Mouse (Mus musculus) layer of hippocampus, adult 9-11 months (tissue): Measurements from ENCODE around the gene Soat1.
"Not testable (repeated sequence)": the region's sequence is repeated elsewhere in the genome, so short reads cannot be mapped to it uniquely, and the experiment has no call there.

ENCODE experiments used
- DNase-seq: peaks from one replicate; pipeline ENCODE4 v3.0.0; 2022

Gene Soat1

DNA sequence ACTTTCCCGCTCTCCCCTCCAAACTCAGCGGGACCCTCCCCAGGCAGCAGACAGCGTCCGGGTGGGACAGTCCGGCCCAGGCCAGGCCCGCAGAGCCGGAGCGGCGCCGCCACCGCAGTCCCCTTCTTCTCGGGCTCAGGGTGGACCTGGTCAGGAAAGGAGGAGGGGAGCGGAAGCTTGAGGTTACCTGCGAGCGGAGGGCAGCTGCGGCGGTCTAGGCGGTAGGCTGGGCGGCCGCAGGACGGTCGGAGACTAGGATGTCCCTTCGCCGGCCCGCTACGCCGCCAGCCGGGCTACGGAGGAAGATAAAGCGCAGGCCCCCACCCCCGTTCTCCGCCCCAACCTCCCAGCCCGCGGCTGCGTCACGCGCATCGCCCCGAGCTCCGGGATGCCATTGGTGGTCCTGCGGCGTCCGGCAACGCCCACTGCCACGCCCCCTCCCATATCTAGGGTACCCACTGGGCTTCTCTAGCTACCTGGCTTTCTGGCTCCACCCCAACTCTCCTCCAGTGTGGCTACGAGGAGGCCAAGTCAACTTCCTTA lies at the start of gene Soat1:
Gene Soat1 (minus strand): TSS at position 371 of the 543 bp plus-strand sequence.
- DNase-seq = peak; percentile 89

DNA sequence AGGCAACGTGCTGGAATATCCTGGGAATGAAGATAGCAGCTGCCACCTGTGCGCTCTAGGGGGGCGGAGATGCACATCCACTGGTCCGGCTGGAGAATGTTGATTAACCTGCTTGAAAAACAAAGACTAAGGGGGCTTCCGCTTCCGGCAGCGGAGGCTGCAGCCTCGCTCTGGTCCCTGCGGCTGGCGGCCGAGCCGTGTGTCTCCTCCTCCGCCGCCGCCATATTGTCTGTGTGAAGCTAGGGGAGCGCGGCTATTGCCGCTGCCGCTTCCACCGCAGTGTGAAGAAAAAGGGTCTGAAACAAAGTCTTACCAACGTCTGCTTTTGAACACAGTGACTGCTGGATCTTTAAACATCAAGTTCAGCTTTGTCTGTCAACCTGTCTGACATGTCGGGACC lies 49.7 kb upstream of the Soat1 start, which contains the start of gene Gm10031:
Gene Gm10031 (plus strand): TSS at position 171 of the 400 bp plus-strand sequence.
- DNase-seq = not testable (repeated sequence)

DNA sequence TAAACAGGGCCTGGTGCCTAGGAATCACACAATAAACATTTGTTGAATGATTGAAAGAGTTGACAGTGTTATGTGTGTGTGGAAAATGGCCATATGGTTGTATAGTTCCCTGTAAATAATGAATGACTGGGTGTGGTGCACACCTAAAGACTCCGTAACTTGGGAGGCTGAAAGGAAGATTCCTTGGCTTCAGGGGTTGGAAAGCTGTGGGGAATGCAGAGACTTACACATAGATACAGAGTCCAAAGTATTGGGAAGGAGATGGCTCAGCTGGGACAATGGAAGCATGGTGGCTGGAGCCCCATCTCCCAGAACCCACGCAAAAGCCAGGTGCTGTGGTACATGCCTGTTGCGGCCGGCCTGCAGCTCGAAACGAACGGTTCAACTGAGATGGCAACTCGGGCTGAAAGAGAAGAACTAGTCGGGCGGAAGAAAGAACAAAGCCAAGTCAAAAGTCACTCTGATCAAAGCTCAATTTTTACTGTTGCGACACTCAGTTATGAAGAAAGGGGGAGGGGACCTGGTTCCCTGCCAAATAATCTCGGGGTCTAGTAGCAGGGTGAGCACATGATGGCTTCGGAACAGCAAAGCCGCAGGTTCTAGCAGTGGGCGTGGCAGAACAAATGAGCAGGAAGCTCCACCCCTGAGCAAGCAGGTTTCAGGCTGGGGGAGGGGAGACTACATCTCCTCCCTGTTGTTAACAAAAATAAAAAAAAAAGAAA lies 47.8 kb upstream of the Soat1 start:
- no peak for DNase-seq

DNA sequence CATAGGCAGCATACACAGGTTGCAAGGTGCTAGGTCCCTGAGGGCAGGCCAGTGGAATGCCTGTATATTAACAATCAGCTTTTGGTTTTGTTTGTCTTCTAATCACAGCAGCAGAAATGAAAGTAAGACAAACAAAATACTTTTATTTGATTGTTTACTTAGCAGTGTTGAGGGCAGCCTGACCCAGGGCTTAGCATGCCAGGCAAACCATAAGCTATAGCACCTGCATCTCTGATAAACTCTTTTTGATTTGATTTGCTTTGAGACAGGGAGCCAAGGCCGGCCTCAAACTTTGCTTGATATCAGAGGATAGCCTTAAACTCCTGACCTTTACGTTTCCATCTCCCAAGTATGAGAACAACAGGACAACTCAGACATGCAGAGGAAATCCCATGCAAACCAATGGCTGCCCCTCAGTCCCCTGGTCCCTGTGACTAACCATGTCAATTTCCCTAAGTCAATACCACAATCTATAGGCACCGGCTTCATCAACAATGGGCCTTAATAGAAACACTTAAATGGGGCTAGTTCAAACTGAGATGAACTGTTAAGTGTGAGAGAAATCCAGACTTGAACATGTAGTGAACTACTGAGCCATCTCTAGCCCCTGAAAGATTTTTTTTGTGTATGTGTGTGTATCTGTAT lies 46.1 kb upstream of the Soat1 start:
- no peak for DNase-seq

DNA sequence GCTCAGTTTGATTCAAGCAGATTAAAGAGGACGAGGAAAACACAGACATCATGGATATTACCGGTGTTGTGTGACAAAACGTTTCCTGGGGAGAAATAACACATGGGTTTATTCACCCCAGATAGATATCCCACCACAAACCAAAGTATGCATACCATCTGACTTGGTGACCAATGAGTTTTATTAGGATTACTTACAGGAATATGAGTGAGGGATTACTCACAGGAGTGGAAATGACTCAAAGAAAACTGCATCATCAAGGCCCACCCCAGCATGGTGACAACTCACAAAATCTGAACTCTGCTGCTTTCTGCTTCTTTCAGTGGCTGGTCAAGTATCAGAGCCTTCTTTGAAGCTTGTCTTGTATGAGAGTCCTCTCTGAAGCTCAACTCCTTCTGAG lies 33.6 kb upstream of the Soat1 start:
- no peak for DNase-seq

DNA sequence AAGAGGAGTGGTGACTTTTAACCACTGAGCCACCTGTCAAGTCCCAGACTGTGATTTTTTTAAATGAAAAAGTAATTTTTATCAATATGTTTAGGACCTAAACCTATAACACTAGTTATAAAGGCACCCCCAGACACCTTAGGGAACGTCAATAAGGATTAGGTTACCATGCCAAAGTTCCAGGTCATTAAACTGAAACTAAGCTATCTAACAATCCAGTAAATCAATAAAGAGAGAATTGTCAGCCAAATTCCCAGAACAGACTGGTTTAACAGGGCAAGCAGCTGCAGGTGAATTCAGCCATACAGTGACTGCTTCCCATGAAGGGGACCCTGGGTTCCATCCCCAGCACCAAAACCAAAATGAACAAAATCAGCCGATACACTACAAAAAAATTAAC lies 31.8 kb upstream of the Soat1 start:
- no peak for DNase-seq

DNA sequence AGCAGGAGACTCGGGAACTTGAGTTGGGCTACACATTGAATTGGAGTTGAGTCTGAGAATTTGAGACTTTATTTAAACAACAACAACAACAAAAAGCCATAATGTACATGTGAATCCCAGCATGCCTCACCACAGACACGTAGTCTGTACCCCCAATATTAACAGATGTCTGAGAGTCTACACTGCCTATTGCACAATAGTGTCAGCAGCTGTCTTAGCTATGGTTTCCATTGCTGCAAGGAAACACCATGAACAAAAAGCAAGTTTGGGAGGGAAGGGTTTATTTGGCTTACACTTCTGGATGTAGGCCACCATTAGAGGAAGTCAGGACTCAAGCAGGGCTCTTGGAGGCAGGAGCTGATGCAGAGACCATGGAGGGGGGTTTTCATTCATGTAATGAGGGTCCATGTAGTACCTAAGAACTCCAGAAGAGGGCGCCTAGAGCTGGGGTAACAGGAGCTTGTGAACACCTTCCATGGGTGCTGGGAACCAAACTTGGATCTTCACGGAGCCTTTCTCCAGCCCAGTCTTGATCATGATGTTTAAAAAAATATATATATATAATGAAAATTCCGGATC lies 30.9 kb upstream of the Soat1 start:
- DNase-seq = no peak

DNA sequence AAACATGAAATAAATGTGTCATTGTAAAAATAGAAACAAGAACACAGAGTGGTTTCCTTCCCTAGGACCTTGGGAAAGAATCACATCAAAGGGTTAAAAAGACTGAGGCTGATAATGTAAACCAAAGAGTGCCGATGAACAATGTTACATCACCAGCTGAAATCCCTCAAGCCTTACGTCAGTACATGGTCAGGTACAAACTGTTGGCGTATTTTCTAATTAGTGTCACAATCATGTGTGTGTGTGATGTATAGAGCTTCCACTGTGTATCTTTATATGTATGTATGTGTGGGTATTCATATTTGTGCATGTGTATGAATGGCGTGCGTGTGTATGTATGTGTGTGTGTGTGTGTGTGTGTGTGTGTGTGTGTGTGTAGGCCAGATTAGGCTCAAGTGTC lies 22.8 kb upstream of the Soat1 start:
- no peak for DNase-seq

DNA sequence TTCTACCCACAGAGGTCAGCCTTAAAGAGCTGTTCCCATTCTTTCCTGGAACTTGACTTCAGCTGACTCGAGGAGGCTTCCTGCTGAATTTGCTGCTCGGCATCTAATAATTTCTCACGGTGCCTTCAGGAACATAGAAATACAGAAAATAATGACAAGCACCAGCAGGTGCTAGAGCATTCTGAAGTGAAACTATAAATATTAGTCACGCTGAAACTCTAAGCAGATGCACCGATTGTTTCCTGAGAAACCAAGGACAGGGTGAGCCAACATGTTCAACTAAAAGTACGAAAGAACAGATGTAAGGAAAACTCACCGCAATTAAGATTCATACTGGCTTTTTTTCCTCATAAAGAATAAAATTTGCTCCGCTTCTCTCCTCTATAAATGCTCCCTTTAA lies 20.9 kb upstream of the Soat1 start:
- peak; percentile 6 for DNase-seq

DNA sequence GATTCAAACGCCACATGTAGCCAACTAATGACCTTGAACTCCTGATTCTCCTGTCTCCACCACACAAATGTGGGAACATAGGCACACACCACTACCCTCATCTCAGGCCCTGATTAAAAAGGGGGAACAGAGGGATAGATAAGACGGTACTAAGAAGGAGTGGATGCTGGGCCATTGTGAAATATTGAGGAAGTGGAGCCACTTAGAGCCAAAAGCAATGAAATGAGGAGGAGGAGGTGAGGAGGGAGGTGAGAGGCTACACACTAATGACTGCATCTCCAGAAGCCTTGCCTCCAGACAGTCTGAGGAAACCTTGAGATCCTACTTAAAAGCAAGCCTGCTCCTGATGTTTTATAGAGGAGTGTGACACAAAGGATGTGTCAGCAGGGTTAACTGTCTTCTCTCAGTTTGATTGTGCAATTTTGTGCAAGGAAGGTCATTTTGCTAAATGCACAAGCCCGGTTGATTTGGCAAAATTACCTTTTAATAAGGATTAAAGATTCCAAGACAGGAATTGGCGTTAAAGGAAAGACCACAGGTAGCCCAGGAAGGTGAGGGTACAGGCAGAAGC lies 17.2 kb upstream of the Soat1 start:
- DNase-seq = no peak

DNA sequence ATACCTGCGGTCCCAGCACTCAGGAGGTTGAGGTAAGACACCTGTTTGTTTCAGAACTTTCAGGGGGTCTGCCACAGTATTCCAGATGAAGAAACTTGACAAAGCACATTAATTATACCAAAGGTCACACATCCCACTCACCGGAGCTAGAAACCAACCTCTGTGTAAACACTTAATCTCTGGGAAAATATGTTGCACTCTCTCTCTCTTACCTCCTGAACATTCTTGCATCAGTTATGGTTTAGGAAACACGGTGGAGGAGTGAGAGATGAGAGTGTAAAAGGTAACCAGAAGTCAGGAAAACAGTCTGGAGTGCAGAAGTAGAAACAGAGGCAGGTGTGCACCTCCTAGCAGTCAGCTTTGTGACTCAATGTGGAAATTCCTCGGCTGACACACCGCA lies 13.9 kb upstream of the Soat1 start:
- DNase-seq = no peak

DNA sequence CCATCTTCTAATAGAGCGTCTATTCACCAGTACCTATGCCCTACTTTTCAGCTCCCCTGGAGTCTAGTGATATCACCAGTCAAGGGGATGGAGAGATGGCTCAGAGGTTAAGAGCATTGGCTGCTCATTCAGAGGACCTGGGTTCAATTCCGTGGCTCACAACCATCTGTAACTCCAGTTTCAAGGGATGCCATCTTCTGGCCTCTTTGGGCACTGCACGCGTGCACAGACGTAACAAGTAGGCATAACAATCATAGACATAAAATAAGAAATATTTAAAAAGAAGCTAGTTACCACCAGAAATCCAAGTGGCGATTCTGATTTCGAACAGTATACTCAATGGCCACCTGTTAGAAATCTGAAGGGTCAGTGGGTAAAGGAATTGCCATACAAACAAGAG lies 13.4 kb upstream of the Soat1 start:
- DNase-seq = no peak

DNA sequence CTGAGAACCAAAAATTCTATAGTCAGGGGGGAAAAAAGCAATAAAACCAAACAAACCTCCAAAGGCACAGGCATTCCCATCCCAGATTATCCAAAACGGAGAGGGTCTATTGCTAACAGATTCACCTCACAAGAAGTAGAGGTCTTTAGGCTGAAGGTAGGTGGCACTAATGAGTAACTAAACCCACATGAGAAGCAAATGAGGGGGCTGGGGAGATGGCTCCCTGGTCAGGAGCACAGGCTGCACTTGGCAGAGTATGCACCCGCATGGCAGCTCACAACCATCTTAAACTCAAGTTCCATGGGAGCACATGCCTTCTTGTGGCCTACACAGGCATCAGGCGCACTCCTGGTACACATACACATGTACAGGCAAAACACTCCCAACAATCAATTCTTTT lies 7.7 kb upstream of the Soat1 start:
- no peak for DNase-seq

DNA sequence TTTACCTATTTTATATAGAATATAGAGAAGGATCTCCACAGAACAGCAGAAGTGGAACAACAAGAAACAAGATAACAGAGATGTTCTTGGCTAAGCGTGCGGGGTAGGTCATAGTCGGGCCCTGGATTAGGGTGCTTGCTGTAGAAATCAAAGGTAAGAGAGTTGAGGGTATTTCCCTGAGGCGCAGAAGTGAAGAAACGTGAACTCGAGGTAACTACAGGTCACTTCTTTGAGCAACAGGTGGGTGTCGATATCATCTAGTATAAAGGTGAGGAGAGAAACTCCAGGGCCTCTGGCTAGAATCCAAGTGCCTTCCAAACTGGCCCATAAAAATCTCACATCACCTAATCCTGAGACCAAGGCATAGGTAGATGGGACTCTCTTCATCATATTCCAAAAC lies 2.4 kb upstream of the Soat1 start:
- no peak for DNase-seq

DNA sequence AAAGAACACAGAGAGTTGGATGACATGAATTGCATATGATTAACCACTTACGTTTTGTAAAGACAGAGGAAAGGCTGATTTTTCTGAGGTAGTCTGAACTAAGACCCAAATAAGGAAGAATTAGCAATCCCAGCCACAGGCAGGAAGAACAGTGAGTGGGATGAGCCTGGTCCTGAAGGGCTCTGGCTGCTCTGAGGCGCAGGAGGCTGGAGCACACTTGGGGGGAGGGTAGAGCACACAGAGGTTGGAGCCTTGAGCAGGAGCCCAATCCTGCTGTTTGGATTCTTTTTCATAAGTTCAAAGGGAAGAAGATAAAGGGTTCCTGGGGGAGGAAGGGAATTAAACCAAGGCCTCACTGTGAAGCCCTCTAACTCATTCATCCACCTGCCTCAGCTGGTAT lies 1.9 kb upstream of the Soat1 start:
- DNase-seq = no peak

DNA sequence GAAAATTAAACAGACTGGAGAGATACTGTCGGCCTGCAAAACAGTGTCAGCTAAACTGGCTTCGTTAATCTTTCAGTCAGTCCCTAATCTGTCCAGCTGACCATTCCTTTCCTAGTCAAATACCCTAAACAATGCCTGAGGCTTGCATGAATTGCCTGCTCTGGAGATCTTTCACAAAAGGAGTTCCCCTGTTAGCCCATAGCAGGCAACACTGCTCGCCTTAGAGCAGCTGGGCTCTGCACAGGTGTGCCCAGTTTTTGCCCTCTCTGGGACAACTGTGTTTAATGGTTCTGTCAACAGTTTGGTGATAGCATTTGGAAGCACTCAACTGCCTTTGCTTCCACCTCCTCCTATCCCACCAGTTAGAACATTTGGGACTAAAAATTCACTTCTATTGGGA lies 723 bp upstream of the Soat1 start:
- no peak for DNase-seq

DNA sequence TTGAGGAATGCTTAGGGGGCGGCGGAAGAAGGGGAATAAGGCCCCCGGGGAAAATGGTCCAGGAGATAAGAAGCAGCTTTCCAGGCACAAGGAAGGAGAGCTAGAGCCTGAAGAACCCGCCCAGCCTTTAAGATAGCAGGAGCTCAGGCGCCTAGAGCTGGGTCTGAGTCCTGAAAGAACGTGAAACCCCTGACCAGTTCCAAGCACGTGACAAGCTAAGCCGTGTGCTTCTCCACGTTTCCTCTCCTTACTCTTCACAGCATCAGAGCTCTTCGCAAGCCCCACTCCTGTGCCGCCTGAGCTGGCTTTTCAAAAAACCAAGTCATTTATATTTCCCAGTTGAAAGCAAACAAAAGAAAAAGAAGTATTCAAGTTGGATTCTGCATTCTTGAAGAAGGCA lies 1.1 kb downstream of the Soat1 start:
- DNase-seq = no peak

DNA sequence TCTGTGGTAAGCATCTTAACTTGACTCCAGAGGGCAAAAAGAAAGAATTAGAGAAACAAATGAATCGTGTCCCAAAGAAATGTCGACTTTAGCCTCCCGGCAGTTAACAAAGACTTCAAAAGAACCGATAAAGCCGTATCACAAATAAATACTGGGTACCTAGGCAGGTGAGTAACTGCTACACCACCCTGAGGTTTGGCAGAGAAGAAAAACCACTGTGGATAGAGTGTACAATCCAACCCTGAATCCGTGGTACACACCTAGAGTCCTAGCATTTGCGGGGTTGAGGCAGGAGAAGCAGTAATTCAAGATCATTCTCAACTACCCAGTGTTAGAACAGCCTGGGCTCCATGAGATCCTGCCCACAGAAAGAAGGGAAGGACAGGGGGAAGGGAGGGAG lies 2.2 kb downstream of the Soat1 start:
- no peak for DNase-seq

DNA sequence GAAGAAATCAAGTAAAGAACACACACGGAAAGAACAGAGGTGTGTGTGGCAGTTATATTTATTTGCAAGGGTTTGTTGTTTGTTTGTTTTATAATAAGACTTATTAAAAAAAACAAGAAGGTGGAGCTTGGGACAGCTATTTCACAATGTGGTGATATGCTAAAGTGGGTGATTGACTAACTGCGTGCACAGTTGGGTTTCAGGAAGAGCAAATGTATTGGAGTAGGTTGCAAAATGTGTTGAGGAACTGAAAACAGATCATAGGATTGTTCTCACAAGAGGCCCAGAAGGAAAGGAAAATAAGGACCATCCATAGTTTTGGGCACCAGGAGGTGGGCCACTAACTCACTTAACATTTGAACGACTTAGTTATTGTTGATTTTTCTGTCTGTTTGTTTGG lies 3.1 kb downstream of the Soat1 start:
- no peak for DNase-seq

DNA sequence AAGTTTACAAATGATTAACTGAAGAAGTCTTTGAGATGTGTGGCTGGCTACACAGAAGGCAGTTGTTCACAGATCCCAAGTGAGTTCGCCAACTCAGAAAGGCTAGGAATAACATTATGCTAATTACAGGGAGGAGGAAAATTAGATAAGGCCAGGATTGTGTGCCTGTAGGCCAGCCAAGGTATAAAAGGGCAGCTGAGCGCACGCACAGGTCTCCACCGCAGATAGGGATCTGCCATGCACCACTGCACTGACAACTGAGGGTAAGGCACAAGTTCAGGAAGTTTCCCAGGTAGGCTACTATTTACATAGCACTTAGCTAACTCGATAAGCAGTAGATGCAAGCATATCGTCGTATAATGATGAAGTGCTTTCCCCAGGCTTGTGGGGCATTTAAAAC lies 3.6 kb downstream of the Soat1 start:
- DNase-seq = no peak

DNA sequence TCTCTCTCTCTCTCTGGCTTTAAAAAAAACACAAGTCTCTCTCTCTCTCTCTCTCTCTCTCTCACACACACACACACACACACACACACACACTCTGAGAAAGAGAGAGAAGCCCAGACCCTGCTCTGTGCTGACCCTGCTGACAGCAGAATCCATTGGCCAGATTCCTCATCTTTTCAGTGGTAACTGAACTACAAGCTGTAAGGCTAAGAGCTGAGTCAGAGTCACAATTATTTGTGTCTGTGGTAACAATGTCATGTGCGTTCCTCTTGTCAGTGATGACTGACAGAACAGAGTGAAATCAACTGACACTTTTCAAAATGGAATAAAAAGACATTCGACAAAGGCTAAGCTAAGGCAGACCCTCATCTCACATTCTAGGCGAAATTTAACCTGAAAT lies 5.6 kb downstream of the Soat1 start:
- no peak for DNase-seq

DNA sequence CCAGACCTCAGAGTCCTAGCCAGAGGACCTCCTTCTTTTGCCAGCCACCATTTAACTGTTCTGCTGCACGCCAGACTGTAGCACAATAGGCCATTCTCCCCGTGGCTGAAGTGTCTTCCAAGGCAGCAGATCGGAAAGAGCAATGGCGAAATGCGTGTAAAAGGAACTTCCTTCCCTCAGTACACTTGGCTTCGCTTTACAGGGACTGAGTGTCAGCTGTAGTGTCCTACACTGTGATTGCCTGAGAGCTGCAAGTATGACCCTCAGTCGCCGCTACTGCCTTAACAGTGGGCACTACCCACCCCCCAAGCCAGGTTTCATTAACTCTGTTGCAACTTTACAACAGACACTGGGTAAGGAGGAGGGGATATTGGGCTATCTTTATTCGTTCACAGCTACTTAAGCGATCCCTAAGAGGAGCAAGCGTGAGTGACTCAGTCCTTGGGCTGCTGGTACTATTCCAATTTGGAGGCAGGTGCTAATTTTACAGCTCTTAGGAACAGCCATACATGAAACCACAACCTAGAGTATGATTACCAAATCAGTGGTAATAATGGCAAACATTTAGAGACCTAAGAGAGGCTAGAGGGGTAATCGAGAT lies 6.4 kb downstream of the Soat1 start:
- no peak for DNase-seq

DNA sequence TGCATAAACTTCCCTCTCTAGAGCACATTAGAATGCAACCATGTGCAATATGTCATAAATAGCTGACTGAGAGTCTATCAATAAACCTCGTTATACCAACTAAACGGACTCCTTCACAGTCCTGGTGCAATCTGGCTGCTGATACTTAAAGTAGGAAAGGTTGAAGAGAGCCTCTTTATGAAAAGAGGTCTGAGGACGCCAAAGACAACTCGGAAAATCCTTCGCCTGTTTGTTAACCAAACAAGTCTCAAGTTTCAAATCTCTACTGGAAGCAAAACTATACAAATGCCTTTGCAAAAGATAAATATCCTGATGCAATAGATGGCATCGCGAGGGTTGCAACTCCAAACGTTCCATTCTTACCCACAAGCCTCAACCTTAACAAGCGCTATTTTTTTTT lies 9.2 kb downstream of the Soat1 start:
- DNase-seq = no peak
